Mouse (Mus musculus) liver, embryonic 14.5 days (tissue): ENCODE measurements around the gene Osbp2. TPM values are rescaled to one million over a fixed set of nuclear protein-coding genes. Genes with fewer than 3 reads are reported as not detected.

Source experiments
- ATAC-seq: fragments of 200-750 bp; cut with Nextera tagmentation; 2 replicates; pipeline ENCODE4 v1.8.0; 2017; ENCODE audit warnings: moderate number of reproducible peaks, mild to moderate bottlenecking, moderate library complexity; ENCODE audit not compliant: insufficient read depth
- DNase-seq, 3 experiments: peaks; one replicate each; pipeline ENCODE4 v3.0.0-alpha.2; 2012 to 2013; ENCODE audit warnings: low read depth in 3 of 3, low spot score in 3 of 3
- H3K27ac ChIP-seq: fragments of 300-500 bp; sonication (generic); 2 replicates; pipeline ENCODE4 v1.5.1; 2014; ENCODE audit warnings: moderate library complexity, mild to moderate bottlenecking, control low read depth, inconsistent platforms
- H3K27me3 ChIP-seq: fragments of 300-500 bp; sonication (generic); 2 replicates; pipeline ENCODE4 v1.6.1; 2014; ENCODE audit warnings: mild to moderate bottlenecking, low read length, moderate library complexity; ENCODE audit not compliant: control insufficient read depth, insufficient read depth
- H3K36me3 ChIP-seq: fragments of 300-500 bp; sonication (generic); replicated peaks from 2 replicates; pipeline ENCODE4 v1.6.1; 2014; ENCODE audit warnings: low read depth; ENCODE audit not compliant: control insufficient read depth, insufficient read depth
- H3K4me1 ChIP-seq, 2 experiments: fragments of 200-500 bp in 1 of 2; fragments of 300-500 bp in 1 of 2; sonication (generic) in 1 of 2; replicated peaks; 2 replicates each; pipeline ENCODE4 v1.6.1; 2012 to 2014; ENCODE audit warnings: antibody characterized with exemption in 1 of 2, inconsistent platforms in 1 of 2, low read length in 1 of 2; ENCODE audit not compliant: control insufficient read depth in 2 of 2, insufficient read depth in 2 of 2
- H3K4me2 ChIP-seq: fragments of 300-500 bp; sonication (generic); 2 replicates; pipeline ENCODE4 v1.6.1; 2014; ENCODE audit warnings: low read depth, mild to moderate bottlenecking, control low read depth, moderate library complexity
- H3K4me3 ChIP-seq, 2 experiments: fragments of 200-500 bp in 1 of 2; fragments of 300-500 bp in 1 of 2; sonication (generic) in 1 of 2; 2 replicates each; pipeline ENCODE4 v1.5.1; 2012 to 2014; ENCODE audit warnings: low read depth in 2 of 2, low read length in 2 of 2, mild to moderate bottlenecking in 2 of 2, control low read depth in 1 of 2, inconsistent platforms in 1 of 2, moderate library complexity in 1 of 2; ENCODE audit not compliant: insufficient read depth in 1 of 2
- H3K9ac ChIP-seq: fragments of 300-500 bp; sonication (generic); replicated peaks from 2 replicates; pipeline ENCODE4 v1.6.1; 2014; ENCODE audit warnings: mild to moderate bottlenecking, control low read depth, moderate library complexity
- H3K9me3 ChIP-seq: fragments of 300-500 bp; sonication (generic); 2 replicates; pipeline ENCODE4 v1.6.1; 2016; ENCODE audit warnings: low read length, mixed read lengths; ENCODE audit not compliant: control insufficient read depth
- CTCF ChIP-seq: IDR thresholded peaks from 2 replicates; pipeline ENCODE4 v1.5.1; 2016; ENCODE audit warnings: antibody characterized with exemption, low read depth, control low read depth
- EP300 ChIP-seq: IDR thresholded peaks from 2 replicates; pipeline ENCODE4 v1.6.1; 2016; ENCODE audit warnings: antibody characterized with exemption, low read depth
- WGBS: fragments of 180-500 bp; shearing (Covaris S2); extraction: QIAGEN DNeasy Blood & Tissue Kit; methylation state at CpG from one replicate; pipeline ENCODE4 v1.1.7; 2014; ENCODE audit not compliant: insufficient replicate concordance; 5-methylcytosine and 5-hydroxymethylcytosine counted together
- polyA plus RNA-seq, 2 experiments: library from polyadenylated mRNA; depleted of rRNA in 1 of 2; stranded (reverse) in 1 of 2; unstranded in 1 of 2; fragments of >200 nt; fragmentation: Nextera tagmentation in 1 of 2; extraction: Ambion mirVana in 1 of 2; gene quantifications; 2 replicates each; pipeline versions ENCODE4 v1.2.1 to v1.2.3; 2012 to 2014

Osbp2 gene
- polyA plus RNA-seq, 2 experiments, result 0.03 to 0.18 TPM

- H3K27me3 ChIP-seq, result no peaks in the 10 kb centered on the region
- no peak overlapping the region for H3K27ac ChIP-seq
- H3K36me3 ChIP-seq, result peaks cover 55% of the 10 kb centered on the region
- ATAC-seq (no peak), DNase-seq (no peak)
- no peak overlapping the region for H3K4me3 ChIP-seq
- no peak for TF ChIP-seq EP300
- no peak for TF ChIP-seq CTCF
- H3K4me1 ChIP-seq, result no peaks in the 10 kb centered on the region
- H3K9me3 ChIP-seq, result no peaks in the 10 kb centered on the region
- no peak overlapping the region for H3K9ac ChIP-seq
- H3K4me2 ChIP-seq, result no peak overlapping the region
- 71% methylated on average over 5 of the region's 5 CpGs for WGBS
These were observed 178.8 kb downstream of the Osbp2 start for GRCm38 (mm10) chr11:3684723-3685430.

DNA sequence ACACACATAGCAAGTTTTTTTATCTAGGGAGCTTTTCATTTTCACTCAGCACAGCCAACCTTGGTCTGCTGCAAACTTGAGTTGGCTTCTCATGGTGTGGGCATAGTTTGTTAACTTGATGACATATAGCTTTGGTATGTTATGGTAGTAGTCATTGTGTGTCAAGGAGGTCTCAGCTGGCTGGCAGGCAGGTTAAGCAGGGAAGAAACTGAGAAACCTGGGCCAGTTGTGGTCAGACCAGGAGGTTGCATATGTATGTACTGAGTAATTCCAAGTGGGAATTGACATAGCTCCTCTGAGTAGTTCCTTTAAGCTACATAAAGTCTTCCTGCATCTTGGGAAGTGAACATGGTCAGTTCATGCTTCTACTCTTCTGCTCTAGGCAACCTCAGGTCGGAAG lies 179.5 kb downstream of the Osbp2 start:
- ATAC-seq (no peak), DNase-seq (no peak)
- H3K27ac ChIP-seq, result no peak overlapping the region
- H3K4me1 ChIP-seq, result no peaks in the 10 kb centered on the region
- no peak overlapping the region for H3K9ac ChIP-seq
- peaks cover 53% of the 10 kb centered on the region for H3K36me3 ChIP-seq
- 81% methylated on average over 1 of the region's 1 CpGs for WGBS
- H3K27me3 ChIP-seq, result no peaks in the 10 kb centered on the region
- TF ChIP-seq CTCF, result no peak
- TF ChIP-seq EP300, result no peak
- H3K4me2 ChIP-seq, result no peak overlapping the region
- H3K4me3 ChIP-seq, result no peak overlapping the region
- no peaks in the 10 kb centered on the region for H3K9me3 ChIP-seq

DNA sequence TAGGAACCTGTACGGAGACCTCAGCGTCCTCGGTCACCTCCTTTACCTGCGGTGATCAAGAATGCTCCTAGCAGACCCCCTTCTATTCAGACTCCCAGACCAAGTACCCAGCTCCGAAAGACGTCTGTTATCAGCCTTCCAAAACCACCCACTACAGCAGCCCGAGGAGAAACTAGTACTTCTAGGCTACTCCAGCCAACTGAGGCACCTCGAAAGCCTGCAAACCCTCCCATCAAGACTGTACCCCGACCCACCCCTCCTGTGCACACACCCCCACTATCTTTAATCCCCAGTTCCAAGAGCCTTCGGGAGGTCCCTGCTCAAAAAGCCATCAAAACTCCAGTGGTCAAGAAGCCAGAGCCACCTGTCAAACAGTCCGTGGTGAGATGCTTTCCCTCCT lies 180.0 kb downstream of the Osbp2 start:
- peaks cover 52% of the 10 kb centered on the region for H3K36me3 ChIP-seq
- no peaks in the 10 kb centered on the region for H3K9me3 ChIP-seq
- ATAC-seq (no peak), DNase-seq (no peak)
- no peak overlapping the region for H3K9ac ChIP-seq
- no peak overlapping the region for H3K27ac ChIP-seq
- no peak for TF ChIP-seq CTCF
- no peak for TF ChIP-seq EP300
- H3K4me3 ChIP-seq, result no peak overlapping the region
- no peaks in the 10 kb centered on the region for H3K27me3 ChIP-seq
- WGBS, result 76% methylated on average over 11 of the region's 11 CpGs
- no peaks in the 10 kb centered on the region for H3K4me1 ChIP-seq
- no peak overlapping the region for H3K4me2 ChIP-seq

DNA sequence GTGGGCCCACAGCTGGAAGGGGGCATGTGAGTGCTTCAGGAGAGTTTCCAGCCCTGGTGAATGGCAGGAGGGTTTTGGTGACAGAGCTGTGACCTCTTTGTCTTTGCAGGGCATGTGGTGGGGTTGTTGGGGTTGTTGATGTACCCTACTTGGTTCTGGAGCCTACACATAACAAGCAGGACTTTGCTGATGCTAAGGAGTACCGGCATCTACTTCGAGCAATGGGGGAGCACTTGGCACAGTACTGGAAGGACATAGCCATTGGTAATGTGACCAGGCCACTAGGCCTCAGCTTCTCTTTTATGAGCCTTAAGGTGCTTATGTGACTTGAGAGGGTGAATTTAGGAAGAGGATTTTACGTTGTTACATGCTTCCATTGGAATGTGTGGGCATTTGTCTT lies 183.9 kb downstream of the Osbp2 start:
- H3K9me3 ChIP-seq, result no peaks in the 10 kb centered on the region
- no peak for ATAC-seq
- peaks cover 51% of the 10 kb centered on the region for H3K36me3 ChIP-seq
- no peaks in the 10 kb centered on the region for H3K4me1 ChIP-seq
- H3K27me3 ChIP-seq, result no peaks in the 10 kb centered on the region
- DNase-seq, result no peak
- no peak for TF ChIP-seq EP300
- TF ChIP-seq CTCF, result no peak
- H3K4me2 ChIP-seq, result no peak overlapping the region
- H3K4me3 ChIP-seq, result no peak overlapping the region
- no peak overlapping the region for H3K9ac ChIP-seq
- no peak overlapping the region for H3K27ac ChIP-seq
- WGBS, result 82% methylated on average over 3 of the region's 3 CpGs

DNA sequence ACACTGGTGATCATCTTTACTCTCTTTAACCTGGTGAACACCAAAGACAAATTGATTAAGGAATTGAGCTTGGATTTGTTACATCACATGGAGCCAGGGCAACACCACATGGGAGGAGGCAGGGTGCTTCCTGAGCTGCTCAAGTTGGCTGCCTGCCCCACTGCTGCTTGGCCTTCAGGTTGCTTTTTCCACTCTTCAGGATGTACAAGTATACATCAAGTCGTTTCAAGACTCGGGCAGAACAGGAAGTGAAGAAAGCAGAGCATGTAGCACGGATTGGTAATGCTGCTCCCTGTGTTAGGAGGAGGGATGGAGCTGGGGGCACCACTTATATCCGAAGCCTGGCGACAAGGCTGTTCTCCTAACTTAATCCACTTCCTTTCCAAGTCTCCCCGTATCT lies 186.5 kb downstream of the Osbp2 start:
- H3K9me3 ChIP-seq, result no peaks in the 10 kb centered on the region
- H3K27me3 ChIP-seq, result no peaks in the 10 kb centered on the region
- H3K27ac ChIP-seq, result no peak overlapping the region
- DNase-seq (no peak), ATAC-seq (no peak)
- no peak for TF ChIP-seq EP300
- TF ChIP-seq CTCF, result no peak
- no peak overlapping the region for H3K4me3 ChIP-seq
- no peak overlapping the region for H3K4me2 ChIP-seq
- no peaks in the 10 kb centered on the region for H3K4me1 ChIP-seq
- no peak overlapping the region for H3K9ac ChIP-seq
- H3K36me3 ChIP-seq, result peaks cover 43% of the 10 kb centered on the region
- WGBS, result 60% methylated on average over 6 of the region's 6 CpGs
